Mouse (Mus musculus): Measurements from ENCODE around the gene Bcl2. TPM values are rescaled to one million over a fixed set of nuclear protein-coding genes. Genes with fewer than 3 reads are reported as not detected.

The Bcl2 gene
- polyA plus RNA-seq, 1 experiment, result 10.7 TPM

DNA sequence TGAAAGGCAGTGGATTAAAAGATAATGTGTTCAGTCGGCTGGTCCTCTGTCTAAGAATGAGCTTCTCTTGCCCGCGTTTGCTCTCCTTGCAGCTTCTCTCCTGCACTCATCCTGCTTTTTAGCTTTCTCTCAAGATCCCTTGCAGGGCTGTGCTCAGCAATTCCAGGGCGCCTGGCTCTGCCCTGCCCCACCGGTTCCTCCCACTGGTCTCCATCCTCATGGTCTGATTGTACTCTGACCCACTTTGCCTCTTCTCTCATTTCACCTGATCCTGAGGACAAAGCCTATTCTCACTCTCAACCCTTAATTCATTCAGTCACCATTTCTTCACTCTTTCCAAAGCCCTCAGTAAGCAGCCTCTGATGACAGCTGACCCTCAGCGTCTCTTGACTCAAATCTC lies 102.8 kb downstream of the Bcl2 start:
- TF ChIP-seq POLR2A (IDR thresholded peaks at IDR 0.05; ENCODE audit: control insufficient read depth, extremely low read depth, insufficient read depth, low read length, poor library complexity) (no peak), CTCF (IDR thresholded peaks at IDR 0.05; ENCODE audit: borderline replicate concordance, control insufficient read depth, extremely low read depth, insufficient read depth, low read length, poor library complexity) (no peak)
- WGBS, result 94% methylated on average over 6 of the region's 6 CpGs
- Histone ChIP-seq H3K27me3 (ENCODE audit: control insufficient read depth, insufficient read depth, low read length) (no peaks in the 10 kb centered on the region), H3K4me3 (ENCODE audit: control insufficient read depth, insufficient read depth, low read length) (no peak overlapping the region), H3K4me1 (replicated peaks; ENCODE audit: control insufficient read depth, insufficient read depth, low read length) (peaks cover 10% of the 10 kb centered on the region; the same call in 1 of the 2 replicates), H3K27ac (ENCODE audit: control insufficient read depth, insufficient read depth, low read length) (no peak overlapping the region), H3K36me3 (ENCODE audit: control insufficient read depth, insufficient read depth, low read length) (no peaks in the 10 kb centered on the region)
- no peak for DNase-seq

DNA sequence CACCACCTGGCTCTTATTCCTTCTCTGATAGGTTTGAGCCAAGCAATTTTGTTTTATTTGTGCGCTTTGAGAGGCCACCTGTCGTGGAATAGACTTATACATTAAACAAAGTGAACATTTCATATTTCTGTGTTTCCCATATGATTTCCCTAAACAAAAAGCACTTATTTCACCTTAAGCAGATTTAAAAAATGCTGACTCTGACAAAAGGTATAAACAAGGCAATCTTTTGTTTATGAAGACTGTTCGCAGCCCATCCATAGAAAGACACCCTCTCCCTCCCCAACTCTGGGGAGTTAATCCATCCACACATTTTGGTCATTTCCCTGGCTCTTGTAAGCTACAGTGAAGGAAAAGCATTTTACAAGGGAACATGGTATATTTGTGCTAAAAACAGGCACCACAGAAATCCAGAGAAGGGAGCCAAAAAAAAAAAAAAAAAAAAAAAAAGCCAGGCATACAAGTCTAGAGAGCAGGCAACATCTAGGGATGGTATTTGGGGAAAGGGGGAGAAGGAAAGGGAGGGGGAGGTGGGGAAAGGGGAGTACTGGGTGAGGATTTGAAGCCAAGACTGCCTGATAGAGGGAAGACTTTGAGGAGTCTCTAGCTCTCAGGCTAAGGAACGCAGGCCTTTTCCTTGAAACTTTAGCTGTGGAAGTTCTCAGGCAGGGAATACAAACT lies 105.8 kb downstream of the Bcl2 start:
- 93% methylated on average over 4 of the region's 4 CpGs for WGBS
- TF ChIP-seq CTCF (IDR thresholded peaks at IDR 0.05; ENCODE audit: borderline replicate concordance, control insufficient read depth, extremely low read depth, insufficient read depth, low read length, poor library complexity) (no peak), POLR2A (IDR thresholded peaks at IDR 0.05; ENCODE audit: control insufficient read depth, extremely low read depth, insufficient read depth, low read length, poor library complexity) (no peak)
- no peak for DNase-seq
- Histone ChIP-seq H3K4me3 (ENCODE audit: control insufficient read depth, insufficient read depth, low read length) (no peak overlapping the region), H3K36me3 (ENCODE audit: control insufficient read depth, insufficient read depth, low read length) (no peaks in the 10 kb centered on the region), H3K27ac (ENCODE audit: control insufficient read depth, insufficient read depth, low read length) (no peak overlapping the region), H3K4me1 (replicated peaks; ENCODE audit: control insufficient read depth, insufficient read depth, low read length) (peaks cover 8% of the 10 kb centered on the region; the same call in 1 of the 2 replicates), H3K27me3 (ENCODE audit: control insufficient read depth, insufficient read depth, low read length) (no peaks in the 10 kb centered on the region)

GRCm38 (mm10) chr1:106606951-106607350 lies 107.1 kb downstream of the Bcl2 start:
- Histone ChIP-seq H3K4me3 (ENCODE audit: control insufficient read depth, insufficient read depth, low read length) (no peak overlapping the region), H3K27ac (ENCODE audit: control insufficient read depth, insufficient read depth, low read length) (no peak overlapping the region), H3K36me3 (ENCODE audit: control insufficient read depth, insufficient read depth, low read length) (no peaks in the 10 kb centered on the region), H3K4me1 (replicated peaks; ENCODE audit: control insufficient read depth, insufficient read depth, low read length) (peaks cover 10% of the 10 kb centered on the region), H3K27me3 (ENCODE audit: control insufficient read depth, insufficient read depth, low read length) (no peaks in the 10 kb centered on the region)
- DNase-seq, result no peak
- TF ChIP-seq CTCF (IDR thresholded peaks at IDR 0.05; ENCODE audit: borderline replicate concordance, control insufficient read depth, extremely low read depth, insufficient read depth, low read length, poor library complexity) (no peak), POLR2A (IDR thresholded peaks at IDR 0.05; ENCODE audit: control insufficient read depth, extremely low read depth, insufficient read depth, low read length, poor library complexity) (no peak)
- WGBS, result 19% methylated on average over 5 of the region's 5 CpGs

DNA sequence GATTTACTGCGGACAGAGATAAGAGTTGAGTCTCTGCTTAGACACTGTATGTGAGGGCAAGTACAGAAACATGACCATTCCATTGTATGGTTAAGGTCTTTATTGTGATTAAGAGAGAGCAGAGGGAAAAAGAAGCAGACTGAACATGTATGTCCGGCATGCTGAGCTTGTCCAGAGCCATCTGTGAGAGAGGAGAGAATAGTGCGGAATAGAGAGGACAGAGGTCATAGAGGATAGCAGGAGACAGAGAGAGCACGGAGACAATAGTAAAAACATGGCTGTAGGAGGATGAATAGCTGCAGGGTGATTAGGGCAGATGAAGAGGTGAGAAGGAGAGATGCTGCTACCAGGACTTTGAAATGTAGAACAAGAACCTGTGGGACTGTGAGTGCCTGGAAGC lies 110.7 kb downstream of the Bcl2 start:
- Histone ChIP-seq H3K27ac (ENCODE audit: control insufficient read depth, insufficient read depth, low read length) (no peak overlapping the region), H3K36me3 (ENCODE audit: control insufficient read depth, insufficient read depth, low read length) (no peaks in the 10 kb centered on the region), H3K4me1 (replicated peaks; ENCODE audit: control insufficient read depth, insufficient read depth, low read length) (peaks cover 8% of the 10 kb centered on the region), H3K4me3 (ENCODE audit: control insufficient read depth, insufficient read depth, low read length) (no peak overlapping the region), H3K27me3 (ENCODE audit: control insufficient read depth, insufficient read depth, low read length) (no peaks in the 10 kb centered on the region)
- no peak for TF ChIP-seq POLR2A (IDR thresholded peaks at IDR 0.05; ENCODE audit: control insufficient read depth, extremely low read depth, insufficient read depth, low read length, poor library complexity)
- no peak for TF ChIP-seq CTCF (IDR thresholded peaks at IDR 0.05; ENCODE audit: borderline replicate concordance, control insufficient read depth, extremely low read depth, insufficient read depth, low read length, poor library complexity)
- no peak for DNase-seq
- WGBS, result 94% methylated on average over 4 of the region's 4 CpGs

DNA sequence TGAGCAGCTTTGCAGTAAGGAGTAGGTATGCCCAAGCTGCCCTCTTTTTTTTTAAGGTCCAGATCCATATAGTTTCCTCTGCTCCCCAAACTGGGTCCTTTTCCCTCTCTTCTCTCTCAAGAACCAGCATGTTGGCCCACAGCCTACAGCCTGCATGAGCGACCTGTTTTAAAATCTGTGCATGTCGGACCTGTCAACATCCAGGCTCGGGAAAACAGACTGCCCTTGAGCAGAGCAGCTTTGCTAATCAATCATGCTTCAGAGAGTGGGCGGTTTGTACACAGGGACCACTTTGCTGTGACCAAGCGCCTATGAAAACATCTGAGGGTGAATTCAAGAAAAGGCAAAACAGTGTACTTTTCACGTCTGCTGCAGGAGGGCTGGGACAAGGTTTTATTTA lies 111.1 kb downstream of the Bcl2 start:
- H3K27ac ChIP-seq (ENCODE audit: control insufficient read depth, insufficient read depth, low read length), result no peak overlapping the region; the same call in 1 of the 2 replicates
- TF ChIP-seq CTCF (IDR thresholded peaks at IDR 0.05; ENCODE audit: borderline replicate concordance, control insufficient read depth, extremely low read depth, insufficient read depth, low read length, poor library complexity) (no peak), POLR2A (IDR thresholded peaks at IDR 0.05; ENCODE audit: control insufficient read depth, extremely low read depth, insufficient read depth, low read length, poor library complexity) (no peak)

DNA sequence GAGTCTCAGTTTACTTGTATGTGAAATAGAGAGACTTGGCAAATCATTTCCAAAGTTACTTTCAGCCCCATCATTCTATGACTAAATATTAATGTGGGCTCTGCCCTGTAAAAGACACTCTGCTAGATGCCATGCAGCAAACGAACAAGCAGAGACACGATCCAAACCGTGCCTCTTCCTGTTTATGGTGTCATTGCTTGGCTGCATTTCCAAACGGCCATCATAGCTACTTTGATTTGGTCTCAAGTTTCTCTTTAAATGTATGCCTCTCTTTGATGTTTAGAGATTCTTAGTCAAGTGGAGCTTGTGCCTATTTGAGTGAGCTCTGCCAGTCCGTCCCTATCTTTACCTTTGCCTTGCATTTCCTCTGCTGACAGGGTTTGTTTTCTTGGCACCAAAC lies 111.5 kb downstream of the Bcl2 start:
- 15% methylated on average over 5 of the region's 5 CpGs for WGBS
- no peaks in the 10 kb centered on the region for H3K27me3 ChIP-seq (ENCODE audit: control insufficient read depth, insufficient read depth, low read length)
- no peak for DNase-seq
- no peaks in the 10 kb centered on the region for H3K36me3 ChIP-seq (ENCODE audit: control insufficient read depth, insufficient read depth, low read length)
- no peak overlapping the region for H3K27ac ChIP-seq (ENCODE audit: control insufficient read depth, insufficient read depth, low read length)
- TF ChIP-seq CTCF (IDR thresholded peaks at IDR 0.05; ENCODE audit: borderline replicate concordance, control insufficient read depth, extremely low read depth, insufficient read depth, low read length, poor library complexity) (no peak), POLR2A (IDR thresholded peaks at IDR 0.05; ENCODE audit: control insufficient read depth, extremely low read depth, insufficient read depth, low read length, poor library complexity) (no peak)
- H3K4me3 ChIP-seq (ENCODE audit: control insufficient read depth, insufficient read depth, low read length), result no peak overlapping the region
- peaks cover 8% of the 10 kb centered on the region for H3K4me1 ChIP-seq (replicated peaks; ENCODE audit: control insufficient read depth, insufficient read depth, low read length)

More for the DNA sequence above, 111.1 kb downstream of the Bcl2 start:
- Histone ChIP-seq H3K36me3 (ENCODE audit: control insufficient read depth, insufficient read depth, low read length) (no peaks in the 10 kb centered on the region), H3K4me3 (ENCODE audit: control insufficient read depth, insufficient read depth, low read length) (no peak overlapping the region), H3K4me1 (replicated peaks; ENCODE audit: control insufficient read depth, insufficient read depth, low read length) (peaks cover 8% of the 10 kb centered on the region), H3K27me3 (ENCODE audit: control insufficient read depth, insufficient read depth, low read length) (no peaks in the 10 kb centered on the region)
- 90% methylated on average over 6 of the region's 6 CpGs for WGBS
- no peak for DNase-seq

Measured in thymus, adult 2 months (tissue).